22 mouse cellular contexts compared by ENCODE assay signal in genomic region chr8:95154056-95154455, GRCm38 (mm10). TPM values are rescaled to one million over a fixed set of nuclear protein-coding genes. Genes with fewer than 3 reads are reported as not detected.
DNase-seq lines count a peak whose midpoint lies in the region; ATAC-seq and TF ChIP-seq lines count a peak whose summit lies in the region.
"Had no signal": no experiment of that assay in that cellular context is flagged by ENCODE, and none has a peak within 500 bp of the region (broad histone marks: within the 10 kb centered on the region; RNA-seq: fewer than 3 reads in every experiment).

No protein-coding gene starts in this region.

- WGBS in kidney, embryonic 14.5 days, result 52% methylated on average over 4 of the region's 4 CpGs
- WGBS in kidney, embryonic 16.5 days, result 72% methylated on average over 4 of the region's 4 CpGs
- WGBS in liver, adult 2 months, result 36% methylated on average over 4 of the region's 4 CpGs
- WGBS in liver, postnatal 0 days (ENCODE audit: insufficient replicate concordance), result 64% methylated on average over 4 of the region's 4 CpGs

- DNase-seq in kidney, adult 11 months, result peak; percentile 57
- DNase-seq in kidney, adult 9 months, result peak; percentile 77
- peak; percentile 72 for DNase-seq in liver, adult 2 months (ENCODE audit: extremely low read depth, low read depth, low spot score)
- DNase-seq in liver, postnatal 0 days, result no peak
- no peak for DNase-seq in layer of hippocampus, adult 2 months (ENCODE audit: low spot score in 2 of 2)
- DNase-seq: adrenal gland, adult 8-10 months; adrenal gland, postnatal 14 days; B cell, adult 2 months; cerebellum, adult 11-12 months; cerebellum, adult 2 months; cerebellum, adult 9-10 months; cerebellum, postnatal 10 days; cerebellum, postnatal 25 days had no signal

- no peak overlapping the region for H3K27ac ChIP-seq in kidney, embryonic 14.5 days (ENCODE audit: low read depth, low read length)
- no peak overlapping the region for H3K27ac ChIP-seq in kidney, embryonic 16.5 days (ENCODE audit: low read length)
- no peak overlapping the region for H3K27ac ChIP-seq in liver, adult 2 months (replicated peaks; ENCODE audit: insufficient read depth, low read depth, low read length)
- no peak overlapping the region for H3K27ac ChIP-seq in liver, postnatal 0 days (ENCODE audit: low read depth)
- H3K27ac ChIP-seq in layer of hippocampus, adult 2 months, result no peak overlapping the region
- H3K27ac ChIP-seq: embryonic facial prominence, embryonic 10.5 days; embryonic facial prominence, embryonic 12.5 days; forebrain, embryonic 13.5 days had no signal

- ATAC-seq in kidney, embryonic 14.5 days (ENCODE audit: low FRiP score, low TSS enrichment), result no peak
- no peak for ATAC-seq in kidney, embryonic 16.5 days (ENCODE audit: low FRiP score, low TSS enrichment)
- ATAC-seq in liver, postnatal 0 days, result no peak
- ATAC-seq: forebrain, embryonic 13.5 days had no signal

- H3K4me2 ChIP-seq in kidney, embryonic 14.5 days (replicated peaks; ENCODE audit: low read depth, low read length), result no peak overlapping the region
- no peak overlapping the region for H3K4me2 ChIP-seq in kidney, embryonic 16.5 days (replicated peaks; ENCODE audit: low read depth, low read length)
- H3K4me2 ChIP-seq in liver, postnatal 0 days (ENCODE audit: low read depth, low read length), result no peak overlapping the region
- H3K4me2 ChIP-seq: embryonic facial prominence, embryonic 12.5 days; forebrain, embryonic 13.5 days had no signal

- TF ChIP-seq CTCF in liver, adult 2 months (IDR thresholded peaks at IDR 0.05; ENCODE audit: low read depth, low read length), result no peak
- TF ChIP-seq CTCF in liver, postnatal 0 days (IDR thresholded peaks at IDR 0.05; ENCODE audit: low read depth), result no peak
- no peak for TF ChIP-seq CTCF in layer of hippocampus, adult 2 months (conservative IDR thresholded peaks at IDR 0.05)

- H3K9ac ChIP-seq in kidney, embryonic 14.5 days (ENCODE audit: low read depth, low read length), result no peak overlapping the region
- no peak overlapping the region for H3K9ac ChIP-seq in kidney, embryonic 16.5 days (replicated peaks; ENCODE audit: low read length)
- no peak overlapping the region for H3K9ac ChIP-seq in liver, adult 2 months (ENCODE audit: low read depth, low read length)
- no peak overlapping the region for H3K9ac ChIP-seq in liver, postnatal 0 days (replicated peaks)
- H3K9ac ChIP-seq: embryonic facial prominence, embryonic 12.5 days; forebrain, embryonic 13.5 days had no signal

- no peak for TF ChIP-seq POLR2A in liver, adult 2 months (IDR thresholded peaks at IDR 0.05; ENCODE audit: extremely low read depth, insufficient read depth, low read length)

- H3K27me3 ChIP-seq in kidney, embryonic 14.5 days (ENCODE audit: control insufficient read depth, insufficient read depth, low read length), result no peaks in the 10 kb centered on the region
- no peaks in the 10 kb centered on the region for H3K27me3 ChIP-seq in kidney, embryonic 16.5 days (ENCODE audit: insufficient read depth, low read length)
- H3K27me3 ChIP-seq in liver, adult 2 months (ENCODE audit: control insufficient read depth, insufficient read depth, low read length), result no peaks in the 10 kb centered on the region
- no peaks in the 10 kb centered on the region for H3K27me3 ChIP-seq in liver, postnatal 0 days (ENCODE audit: insufficient read depth, low read length)
- H3K27me3 ChIP-seq: CH12.LX; embryonic facial prominence, embryonic 12.5 days; forebrain, embryonic 13.5 days; Patski had no signal

- H3K9me3 ChIP-seq in kidney, embryonic 14.5 days (ENCODE audit: control insufficient read depth, low read length), result no peaks in the 10 kb centered on the region
- no peaks in the 10 kb centered on the region for H3K9me3 ChIP-seq in kidney, embryonic 16.5 days (ENCODE audit: low read length)
- no peaks in the 10 kb centered on the region for H3K9me3 ChIP-seq in liver, postnatal 0 days (ENCODE audit: low read length)
- H3K9me3 ChIP-seq: embryonic facial prominence, embryonic 10.5 days; embryonic facial prominence, embryonic 12.5 days; forebrain, embryonic 13.5 days; G1E had no signal

- no peaks in the 10 kb centered on the region for H3K36me3 ChIP-seq in kidney, embryonic 14.5 days (ENCODE audit: control insufficient read depth, insufficient read depth, low read length)
- no peaks in the 10 kb centered on the region for H3K36me3 ChIP-seq in kidney, embryonic 16.5 days (ENCODE audit: insufficient read depth, low read length)
- H3K36me3 ChIP-seq in liver, adult 2 months (ENCODE audit: control insufficient read depth, insufficient read depth, low read length), result no peaks in the 10 kb centered on the region
- no peaks in the 10 kb centered on the region for H3K36me3 ChIP-seq in liver, postnatal 0 days (replicated peaks; ENCODE audit: insufficient read depth, low read length)
- H3K36me3 ChIP-seq: embryonic facial prominence, embryonic 10.5 days; embryonic facial prominence, embryonic 12.5 days; G1E had no signal

- no peaks in the 10 kb centered on the region for H3K79me2 ChIP-seq in liver, adult 2 months (ENCODE audit: control insufficient read depth, insufficient read depth, low read length)

- H3K4me1 ChIP-seq in kidney, embryonic 14.5 days (ENCODE audit: control insufficient read depth, insufficient read depth, low read length), result no peaks in the 10 kb centered on the region
- H3K4me1 ChIP-seq in kidney, embryonic 16.5 days (ENCODE audit: insufficient read depth, low read length), result peaks cover 11% of the 10 kb centered on the region
- H3K4me1 ChIP-seq in liver, adult 2 months (ENCODE audit: control insufficient read depth, insufficient read depth, low read length), result peaks cover 10% of the 10 kb centered on the region
- peaks cover 11% of the 10 kb centered on the region for H3K4me1 ChIP-seq in liver, postnatal 0 days (ENCODE audit: insufficient read depth)
- H3K4me1 ChIP-seq: embryonic facial prominence, embryonic 12.5 days had no signal

- TF ChIP-seq EP300 in liver, postnatal 0 days (IDR thresholded peaks at IDR 0.05; ENCODE audit: low read depth), result no peak

- no peak overlapping the region for H3K4me3 ChIP-seq in kidney, embryonic 14.5 days (ENCODE audit: low read length)
- no peak overlapping the region for H3K4me3 ChIP-seq in kidney, embryonic 16.5 days (ENCODE audit: low read length)
- no peak overlapping the region for H3K4me3 ChIP-seq in liver, adult 2 months (ENCODE audit: insufficient read depth, low read depth, low read length)
- H3K4me3 ChIP-seq in liver, postnatal 0 days (ENCODE audit: low read depth, low read length), result no peak overlapping the region
- no peak overlapping the region for H3K4me3 ChIP-seq in layer of hippocampus, adult 2 months
- H3K4me3 ChIP-seq: embryonic facial prominence, embryonic 10.5 days; embryonic facial prominence, embryonic 12.5 days; forebrain, embryonic 13.5 days had no signal

RNA-seq across cellular contexts. Expression of gene Kifc3, which starts 48.6 kb away (rescaled TPM):
- 13.5 and 19.8 TPM in 2 replicates for polyA plus RNA-seq in kidney, embryonic 14.5 days (2014; fragmentation: Nextera tagmentation; extraction: Ambion mirVana)
- polyA plus RNA-seq in kidney, embryonic 16.5 days (2015; fragmentation: Nextera tagmentation; extraction: Ambion mirVana), result 32.5 and 37.7 TPM in 2 replicates
- 6.8 and 9.3 TPM in 2 replicates for total RNA-seq in liver, adult 2 months (2014; rRNA removed)
- polyA plus RNA-seq in liver, adult 2 months (2012; rRNA removed), result 17.3 and 28.3 TPM in 2 replicates
- 5.3 and 5.4 TPM in 2 replicates for polyA plus RNA-seq in liver, postnatal 0 days (2015; fragmentation: Nextera tagmentation; extraction: Ambion mirVana)
- total RNA-seq in layer of hippocampus, adult 2 months (2021), result 10 to 100 TPM; 61.1 to 61.2 TPM
- polyA plus RNA-seq: CD4-positive, CD25-positive, alpha-beta regulatory T cell, adult 4 months; G1E had no signal

Comparison
In these comparisons a context has a peak if more than half of its experiments do, and no peak if none do; other contexts are left out.
1. DNase-seq: peak in kidney, adult 11 months (single experiment), kidney, adult 9 months (single experiment) and liver, adult 2 months (single experiment); none in liver, postnatal 0 days (single experiment) and layer of hippocampus, adult 2 months (0 of 2).